Mouse (Mus musculus): ENCODE results near the gene Mospd1. TPM values are rescaled to one million over a fixed set of nuclear protein-coding genes. Genes with fewer than 3 reads are reported as not detected.

Gene Mospd1
- 0.25 TPM in 1 of 2 replicates, not detected in the other for polyA plus RNA-seq (2012; ENCODE audit: low replicate concordance)

GRCm38 (mm10) chrX:53370366-53370740 is at the start of gene Mospd1:
Gene Mospd1, minus strand, starts transcription at chrX:53370502.

Other genes starting within 250 kb of the Mospd1 start
- not detected in 2 replicates for gene Plac1, start 130.4 kb downstream of the Mospd1 start, polyA plus RNA-seq (2012; ENCODE audit: low replicate concordance)
- gene Fam122b, start 100.7 kb downstream of the Mospd1 start, polyA plus RNA-seq (2012; ENCODE audit: low replicate concordance) = 1.8 and 9.7 TPM in 2 replicates
- gene Fam122c, start 97.1 kb downstream of the Mospd1 start, polyA plus RNA-seq (2012; ENCODE audit: low replicate concordance) = not detected in 2 replicates
- gene Etd, start 64.4 kb upstream of the Mospd1 start, polyA plus RNA-seq (2012; ENCODE audit: low replicate concordance) = not detected in 2 replicates
- not detected in 2 replicates for gene Rtl8c, start 237.5 kb upstream of the Mospd1 start, polyA plus RNA-seq (2012; ENCODE audit: low replicate concordance)
- not detected in 2 replicates for gene Gm14597, start 238.5 kb upstream of the Mospd1 start, polyA plus RNA-seq (2012; ENCODE audit: low replicate concordance)